Mouse (Mus musculus) liver, postnatal 0 days (tissue): ENCODE results near the gene Slc5a10.

Experiments used
- CTCF ChIP-seq: sonication (generic); IDR thresholded peaks from 2 replicates; pipeline ENCODE4 v1.5.1; 2016; ENCODE audit warnings: antibody characterized with exemption, low read depth
- EP300 ChIP-seq: IDR thresholded peaks from 2 replicates; pipeline ENCODE4 v1.6.1; 2016; ENCODE audit warnings: antibody characterized with exemption, low read depth, mild to moderate bottlenecking

DNA sequence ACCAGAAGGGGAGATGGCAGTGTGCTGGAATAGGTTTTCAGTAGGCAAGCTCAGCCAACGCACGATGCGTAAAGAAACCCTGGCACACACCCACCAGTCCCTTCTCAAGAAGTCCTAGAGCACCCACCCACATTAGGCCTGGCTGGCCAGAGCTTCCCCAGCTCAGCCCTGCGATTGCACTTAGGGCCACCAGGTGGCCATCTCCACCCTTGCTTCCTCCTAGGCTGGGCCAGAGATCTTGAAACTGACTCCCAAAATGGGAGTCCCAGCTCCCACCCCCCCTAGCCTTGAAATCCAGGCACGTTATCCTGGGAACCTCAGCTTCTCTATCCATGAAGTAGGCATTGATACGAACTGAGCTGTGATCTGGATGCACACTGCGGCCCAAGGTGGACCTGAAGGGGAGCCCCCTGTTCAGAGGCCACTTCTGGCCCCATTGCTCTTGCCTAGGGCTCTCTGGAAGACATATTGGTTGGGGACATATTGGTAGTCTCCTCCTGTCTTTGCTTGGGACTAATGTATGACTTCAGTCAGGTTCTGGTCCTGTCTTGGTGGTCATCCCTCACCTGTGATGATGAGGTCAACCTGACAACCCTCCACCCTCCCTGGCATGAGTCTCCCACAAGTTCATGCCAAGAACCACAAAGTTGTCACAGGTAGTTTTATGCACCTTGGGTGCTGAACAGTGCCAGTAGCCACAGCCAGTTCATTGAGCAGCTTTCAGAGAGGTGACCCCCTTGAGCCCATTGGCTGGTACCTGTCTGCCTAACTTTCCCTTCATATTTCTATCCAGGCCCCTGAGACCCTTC, 54.4 kb downstream of the Slc5a10 start:
- TF ChIP-seq CTCF: peak; percentile 88
- no peak for TF ChIP-seq EP300
